Mouse (Mus musculus): Measurements from ENCODE around the gene Ggt1. TPM values are rescaled to one million over a fixed set of nuclear protein-coding genes. Genes with fewer than 3 reads are reported as not detected.

The Ggt1 gene
- polyA plus RNA-seq, 1 experiment from 2014 or later: 12.4 TPM

GRCm38 (mm10) chr10:75635019-75635692, 73.8 kb downstream of the Ggt1 start:
- no peak overlapping the region for H3K9ac ChIP-seq (ENCODE audit: low read length)
- no peak overlapping the region for H3K4me3 ChIP-seq (ENCODE audit: low read depth, low read length)
- no peak overlapping the region for H3K4me2 ChIP-seq (ENCODE audit: low read length)
- no peaks in the 10 kb centered on the region for H3K36me3 ChIP-seq (ENCODE audit: control insufficient read depth, insufficient read depth, low read length)
- H3K27me3 ChIP-seq (replicated peaks; ENCODE audit: control insufficient read depth, insufficient read depth, low read length): no peaks in the 10 kb centered on the region
- no peaks in the 10 kb centered on the region for H3K9me3 ChIP-seq (ENCODE audit: control insufficient read depth, low read length)
- no peak overlapping the region for H3K27ac ChIP-seq (ENCODE audit: low read depth)
- H3K4me1 ChIP-seq (replicated peaks; ENCODE audit: control insufficient read depth, insufficient read depth, low read length): no peaks in the 10 kb centered on the region; the same call in 1 of the 2 replicates
- WGBS: 72% methylated on average over 14 of the region's 14 CpGs
- ATAC-seq (replicated peaks; ENCODE audit: low FRiP score, low TSS enrichment, low read depth) (no peak), DNase-seq (ENCODE audit: low spot score) (no peak)

DNA sequence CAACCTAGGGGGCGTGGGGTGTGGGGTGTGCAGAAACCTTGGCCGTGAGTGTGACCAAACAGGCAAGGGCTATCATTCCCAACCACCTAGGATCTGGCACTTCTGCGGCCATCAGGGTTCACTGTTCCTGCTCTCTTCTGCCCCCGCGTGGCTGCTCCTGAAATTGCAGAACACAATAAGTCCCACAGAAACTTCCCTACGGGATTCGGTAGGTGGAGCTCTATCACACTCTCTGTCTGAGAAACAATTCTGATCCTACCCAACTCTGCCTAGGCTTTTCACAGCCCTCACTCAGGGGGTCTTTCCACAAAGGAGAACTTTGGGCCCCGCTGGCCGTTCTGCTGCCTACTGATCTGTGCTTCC, 74.3 kb downstream of the Ggt1 start:
- Histone ChIP-seq H3K4me3 (ENCODE audit: low read depth, low read length) (no peak overlapping the region), H3K4me1 (replicated peaks; ENCODE audit: control insufficient read depth, insufficient read depth, low read length) (no peaks in the 10 kb centered on the region; the same call in 1 of the 2 replicates), H3K27ac (ENCODE audit: low read depth) (no peak overlapping the region), H3K9me3 (ENCODE audit: control insufficient read depth, low read length) (no peaks in the 10 kb centered on the region), H3K9ac (ENCODE audit: low read length) (no peak overlapping the region), H3K27me3 (replicated peaks; ENCODE audit: control insufficient read depth, insufficient read depth, low read length) (no peaks in the 10 kb centered on the region), H3K36me3 (ENCODE audit: control insufficient read depth, insufficient read depth, low read length) (no peaks in the 10 kb centered on the region), H3K4me2 (ENCODE audit: low read length) (no peak overlapping the region)
- ATAC-seq (replicated peaks; ENCODE audit: low FRiP score, low TSS enrichment, low read depth) (no peak), DNase-seq (ENCODE audit: low spot score) (peak; percentile 89)
- 9% methylated on average over 9 of the region's 9 CpGs for WGBS

Other genes with a start within 250 kb of the Ggt1 start
- gene Adora2a, start 244.7 kb upstream of the Ggt1 start, polyA plus RNA-seq (2014; fragmentation: Nextera tagmentation; extraction: Ambion mirVana): 3.0 and 4.0 TPM in 2 replicates
- gene Upb1, start 160.5 kb upstream of the Ggt1 start, polyA plus RNA-seq (2014; fragmentation: Nextera tagmentation; extraction: Ambion mirVana): 0.13 and 0.38 TPM in 2 replicates
- 167 and 168 TPM in 2 replicates for gene Snrpd3, start 44.1 kb upstream of the Ggt1 start, polyA plus RNA-seq (2014; fragmentation: Nextera tagmentation; extraction: Ambion mirVana)
- gene Gucd1, start 43.6 kb upstream of the Ggt1 start, polyA plus RNA-seq (2014; fragmentation: Nextera tagmentation; extraction: Ambion mirVana): 39.9 and 40.4 TPM in 2 replicates
- gene Lrrc75b, start 1.3 kb upstream of the Ggt1 start, polyA plus RNA-seq (2014; fragmentation: Nextera tagmentation; extraction: Ambion mirVana): 2.3 and 3.0 TPM in 2 replicates
- gene Ggt5, start 27.7 kb downstream of the Ggt1 start, polyA plus RNA-seq (2014; fragmentation: Nextera tagmentation; extraction: Ambion mirVana): 7.8 and 8.4 TPM in 2 replicates
- 11.8 and 13.0 TPM in 2 replicates for gene Susd2, start 82.4 kb downstream of the Ggt1 start, polyA plus RNA-seq (2014; fragmentation: Nextera tagmentation; extraction: Ambion mirVana)
- 39.7 and 47.2 TPM in 2 replicates for gene Cabin1, start 202.7 kb downstream of the Ggt1 start, polyA plus RNA-seq (2014; fragmentation: Nextera tagmentation; extraction: Ambion mirVana)
- gene Ddt, start 211.8 kb downstream of the Ggt1 start, polyA plus RNA-seq (2014; fragmentation: Nextera tagmentation; extraction: Ambion mirVana): 57.4 and 64.9 TPM in 2 replicates
- gene Gm20441, start 219.3 kb downstream of the Ggt1 start, polyA plus RNA-seq (2014; fragmentation: Nextera tagmentation; extraction: Ambion mirVana): not detected in 2 replicates
- gene Gstt3, start 219.8 kb downstream of the Ggt1 start, polyA plus RNA-seq (2014; fragmentation: Nextera tagmentation; extraction: Ambion mirVana): 28.0 and 28.7 TPM in 2 replicates
- gene Gstt1, start 237.0 kb downstream of the Ggt1 start, polyA plus RNA-seq (2014; fragmentation: Nextera tagmentation; extraction: Ambion mirVana): 11.4 and 11.6 TPM in 2 replicates

All from intestine, embryonic 14.5 days (tissue).